Mouse (Mus musculus) left cerebral cortex, adult 2 months (tissue): ENCODE data around the gene Olfr441. TPM values are rescaled to one million over a fixed set of nuclear protein-coding genes. Genes with fewer than 3 reads are reported as not detected.
"Not testable (repeated sequence)": the region's sequence is repeated elsewhere in the genome, so short reads cannot be mapped to it uniquely, and the experiment has no call there.

ENCODE experiments used
- DNase-seq, 2 experiments: peaks; one replicate each; pipeline ENCODE4 v3.0.0; 2021 to 2022; ENCODE audit warnings: low spot score in 2 of 2, mixed read lengths in 1 of 2; ENCODE audit errors: extremely low spot score in 1 of 2
- H3K27ac ChIP-seq: fragments of 200-600 bp; 2 replicates; pipeline ENCODE4 v1.8.1; 2022
- H3K4me3 ChIP-seq: fragments of 200-600 bp; 2 replicates; pipeline ENCODE4 v1.8.1; 2022
- CTCF ChIP-seq: fragments of 200-600 bp; IDR thresholded peaks from 2 replicates; pipeline ENCODE4 v1.8.1; 2022; ENCODE audit warnings: antibody characterized with exemption, mild to moderate bottlenecking, moderate library complexity
- intact Hi-C: fragments of 180-260 bp; cut with DNase I; formaldehyde crosslinking; loops from one replicate; pipeline ENCODE4 v1.15.1; 2025
- long read RNA-seq, 2 experiments: library from polyadenylated mRNA; stranded (forward); transcript quantifications; one replicate each; pipeline ENCODE4 v2.0.0; 2021; ENCODE audit warnings: borderline mapping rate in 2 of 2
- total RNA-seq, 2 experiments: library from RNA; stranded (reverse); gene quantifications; 2 replicates each; pipeline ENCODE4 v1.2.3; 2021

The Olfr441 gene
- total RNA-seq, result not detected
- long read RNA-seq, experiment 1, result 0 reads
- long read RNA-seq, experiment 2, result 0 reads

- H3K4me3 ChIP-seq, H3K27ac ChIP-seq, intact Hi-C loops, DNase-seq: not testable (repeated sequence)
These were observed at the start of gene Olfr441 for GRCm38 (mm10) chr6:43106069-43106468. Gene Olfr441, plus strand, starts transcription at chr6:43106369.

- TF ChIP-seq CTCF, result peak; percentile 71
- intact Hi-C loops, result loop anchor here (5.0 kb wide), 1 partner anchor 56 kb away; no protein-coding TSS in a partner anchor
- H3K4me3 ChIP-seq, result no peak overlapping the region
- DNase-seq, result peak in 1 of 2 experiments; percentile 13
- no peak overlapping the region for H3K27ac ChIP-seq
These were observed 27.4 kb upstream of the Olfr441 start for GRCm38 (mm10) chr6:43078750-43079149.

GRCm38 (mm10) chr6:43081405-43081804, 24.8 kb upstream of the Olfr441 start:
- H3K4me3 ChIP-seq, intact Hi-C loops, DNase-seq: not testable (repeated sequence)

GRCm38 (mm10) chr6:43146267-43146666, 40.1 kb downstream of the Olfr441 start, which contains the start of gene Olfr237-ps1:
Gene Olfr237-ps1, plus strand, starts transcription at chr6:43146567.
- H3K4me3 ChIP-seq, H3K27ac ChIP-seq, intact Hi-C loops, DNase-seq: not testable (repeated sequence)

More at GRCm38 (mm10) chr6:43081405-43081804, 24.8 kb upstream of the Olfr441 start:
- H3K27ac ChIP-seq, result not testable (repeated sequence)

- H3K27ac ChIP-seq, result no peak overlapping the region
- no peak for TF ChIP-seq CTCF
- intact Hi-C loops, result no loop called here
- DNase-seq, result no peak
- no peak overlapping the region for H3K4me3 ChIP-seq
These were observed 53.3 kb downstream of the Olfr441 start for GRCm38 (mm10) chr6:43159502-43159901.

GRCm38 (mm10) chr6:43162982-43163381, 56.8 kb downstream of the Olfr441 start, which contains the start of gene Olfr437:
Gene Olfr437, plus strand, starts transcription at chr6:43163282.
- intact Hi-C loops, result no loop called here
- no peak for TF ChIP-seq CTCF
- Histone ChIP-seq H3K4me3 (no peak within 1 kb of the TSS), H3K27ac (no peak within 1 kb of the TSS)
- no peak for DNase-seq

GRCm38 (mm10) chr6:43167246-43167645, 61.1 kb downstream of the Olfr441 start:
- H3K27ac ChIP-seq, result no peak overlapping the region
- no peak overlapping the region for H3K4me3 ChIP-seq
- intact Hi-C loops, result no loop called here
- no peak for DNase-seq
- no peak for TF ChIP-seq CTCF

Other genes starting within 250 kb of the Olfr441 start
- not detected for gene Olfr448, start 215.9 kb upstream of the Olfr441 start, total RNA-seq
- gene Olfr447, start 197.5 kb upstream of the Olfr441 start, total RNA-seq, result not detected
- gene Olfr446, start 185.0 kb upstream of the Olfr441 start, total RNA-seq, result not detected
- gene Olfr444, start 157.3 kb upstream of the Olfr441 start, total RNA-seq, result not detected
- not detected for gene Olfr237-ps1, start 40.2 kb downstream of the Olfr441 start, total RNA-seq
- not detected for gene Olfr437, start 56.9 kb downstream of the Olfr441 start, total RNA-seq
- gene Olfr13, start 65.8 kb downstream of the Olfr441 start, total RNA-seq, result not detected
- not detected for gene Olfr435, start 90.8 kb downstream of the Olfr441 start, total RNA-seq
- gene Olfr434, start 106.7 kb downstream of the Olfr441 start, total RNA-seq, result not detected
- not detected for gene Olfr47, start 125.2 kb downstream of the Olfr441 start, total RNA-seq
- 1 to 10 TPM; 2.5 to 3.0 TPM for gene Arhgef5, start 159.2 kb downstream of the Olfr441 start, total RNA-seq
- not detected for gene Nobox, start 203.2 kb downstream of the Olfr441 start, total RNA-seq